Mouse (Mus musculus): ENCODE results near the gene Dus2.
"Not testable (repeated sequence)": the region's sequence is repeated elsewhere in the genome, so short reads cannot be mapped to it uniquely, and the experiment has no call there.

The Dus2 gene

GRCm38 (mm10) chr8:105990856-105991387 lies at the start of gene Dus2:
Gene Dus2 (plus strand): TSS chr8:105991337.
- peak; percentile 56 for DNase-seq (ENCODE audit: low spot score)

GRCm38 (mm10) chr8:105942026-105942425 lies 49.1 kb upstream of the Dus2 start:
- no peak for DNase-seq (ENCODE audit: low spot score)

- DNase-seq (ENCODE audit: low spot score): no peak
These were observed 48.6 kb upstream of the Dus2 start for GRCm38 (mm10) chr8:105942542-105942941.

- DNase-seq (ENCODE audit: low spot score): no peak
These were observed 47.8 kb upstream of the Dus2 start, which contains the start of gene Lcat for GRCm38 (mm10) chr8:105943321-105943739. Gene Lcat (minus strand): TSS chr8:105943382.

GRCm38 (mm10) chr8:105949350-105949749 lies 41.8 kb upstream of the Dus2 start:
- DNase-seq (ENCODE audit: low spot score): no peak

GRCm38 (mm10) chr8:105951057-105951659 lies 40.0 kb upstream of the Dus2 start:
- no peak for DNase-seq (ENCODE audit: low spot score)

GRCm38 (mm10) chr8:105956556-105956955 lies 34.6 kb upstream of the Dus2 start:
- no peak for DNase-seq (ENCODE audit: low spot score)

- no peak for DNase-seq (ENCODE audit: low spot score)
These were observed 33.3 kb upstream of the Dus2 start for GRCm38 (mm10) chr8:105957813-105958212.

- DNase-seq (ENCODE audit: low spot score): peak; percentile 58
These were observed 31.8 kb upstream of the Dus2 start for GRCm38 (mm10) chr8:105959350-105959749.

GRCm38 (mm10) chr8:105961101-105961500 lies 30.0 kb upstream of the Dus2 start:
- no peak for DNase-seq (ENCODE audit: low spot score)

- DNase-seq (ENCODE audit: low spot score): no peak
These were observed 29.6 kb upstream of the Dus2 start for GRCm38 (mm10) chr8:105961536-105961935.

GRCm38 (mm10) chr8:105964506-105965265 lies 26.5 kb upstream of the Dus2 start:
- no peak for DNase-seq (ENCODE audit: low spot score)

- DNase-seq (ENCODE audit: low spot score): no peak
These were observed 25.8 kb upstream of the Dus2 start for GRCm38 (mm10) chr8:105965266-105965904.

GRCm38 (mm10) chr8:105965905-105966341 lies 25.2 kb upstream of the Dus2 start, which contains the start of gene Slc12a4:
Gene Slc12a4 (minus strand): TSS chr8:105966097.
- peak; percentile 47 for DNase-seq (ENCODE audit: low spot score)

- no peak for DNase-seq (ENCODE audit: low spot score)
These were observed 24.3 kb upstream of the Dus2 start for GRCm38 (mm10) chr8:105966692-105967311.

GRCm38 (mm10) chr8:105969367-105969766 lies 21.8 kb upstream of the Dus2 start:
- no peak for DNase-seq (ENCODE audit: low spot score)

- no peak for DNase-seq (ENCODE audit: low spot score)
These were observed 20.0 kb upstream of the Dus2 start for GRCm38 (mm10) chr8:105971019-105971720.

- no peak for DNase-seq (ENCODE audit: low spot score)
These were observed 15.8 kb upstream of the Dus2 start for GRCm38 (mm10) chr8:105975363-105975762.

GRCm38 (mm10) chr8:105979325-105979724 lies 11.8 kb upstream of the Dus2 start, which contains the start of gene Dpep3:
Gene Dpep3 (minus strand): TSS chr8:105979429.
- no peak for DNase-seq (ENCODE audit: low spot score)

GRCm38 (mm10) chr8:105981146-105981545 lies 10.0 kb upstream of the Dus2 start:
- DNase-seq (ENCODE audit: low spot score): no peak

- DNase-seq (ENCODE audit: low spot score): not testable (repeated sequence)
These were observed 7.7 kb upstream of the Dus2 start for GRCm38 (mm10) chr8:105983406-105983805.

Measured in urinary bladder, postnatal 10 days (tissue).